Mouse (Mus musculus) myocyte (in vitro differentiated cells): Measurements from ENCODE around the gene Crebl2. TPM values are rescaled to one million over a fixed set of nuclear protein-coding genes. Genes with fewer than 3 reads are reported as not detected.
A peak's percentile ranks its signal among the peaks of the same experiment; 100 is the strongest.

Source experiments
- H3K27me3 ChIP-seq: one replicate; pipeline ENCODE4 v1.6.1; 2011; ENCODE audit not compliant: control insufficient read depth, insufficient read depth, insufficient read length
- H3K36me3 ChIP-seq: one replicate; pipeline ENCODE4 v1.6.1; 2011; ENCODE audit not compliant: control insufficient read depth, insufficient read depth
- H3K4me2 ChIP-seq: one replicate; pipeline ENCODE4 v1.6.1; 2011; ENCODE audit warnings: low read depth, control low read depth
- H3K4me3 ChIP-seq: one replicate; pipeline ENCODE4 v1.5.1; 2011; ENCODE audit warnings: mild to moderate bottlenecking, control low read depth, moderate library complexity
- H3K79me2 ChIP-seq: one replicate; pipeline ENCODE4 v1.6.1; 2011; ENCODE audit not compliant: control insufficient read depth, insufficient read depth
- H3ac ChIP-seq: one replicate; pipeline ENCODE4 v1.6.1; 2011; ENCODE audit not compliant: control insufficient read depth, insufficient read length
- CEBPB ChIP-seq: IDR thresholded peaks from 2 replicates; pipeline ENCODE4 v1.6.1; 2011; ENCODE audit warnings: mild to moderate bottlenecking, moderate library complexity; ENCODE audit not compliant: poor library complexity, insufficient read depth, severe bottlenecking
- E2F4 ChIP-seq: IDR thresholded peaks from one replicate; pipeline ENCODE4 v1.6.1; 2011; ENCODE audit warnings: mild to moderate bottlenecking, control low read depth, moderate library complexity; ENCODE audit not compliant: insufficient read depth
- MAX ChIP-seq: IDR thresholded peaks from one replicate; pipeline ENCODE4 v1.6.1; 2011; ENCODE audit warnings: low read depth, mild to moderate bottlenecking, control low read depth
- MYOD1 ChIP-seq, 3 experiments: IDR thresholded peaks; one replicate each; pipeline ENCODE4 v1.6.1; 2011; ENCODE audit warnings: control low read depth in 2 of 3, low read depth in 2 of 3, mild to moderate bottlenecking in 2 of 3, moderate library complexity in 1 of 3; ENCODE audit not compliant: insufficient read length in 2 of 3, control insufficient read depth in 1 of 3
- MYOG ChIP-seq, 3 experiments: IDR thresholded peaks; one replicate each; pipeline ENCODE4 v1.6.1; 2011; ENCODE audit warnings: control low read depth in 2 of 3, low read depth in 2 of 3, mild to moderate bottlenecking in 2 of 3; ENCODE audit not compliant: insufficient read length in 2 of 3, control insufficient read depth in 1 of 3, insufficient read depth in 1 of 3
- POLR2A ChIP-seq: IDR thresholded peaks from one replicate; pipeline ENCODE4 v1.6.1; 2011; ENCODE audit warnings: low read depth, mild to moderate bottlenecking, control low read depth, moderate library complexity; ENCODE audit not compliant: insufficient read length
- POLR2AphosphoS2 ChIP-seq: IDR thresholded peaks from one replicate; pipeline ENCODE4 v1.6.1; 2011; ENCODE audit warnings: low read depth, control low read depth; ENCODE audit not compliant: insufficient read length
- REST ChIP-seq: IDR thresholded peaks from one replicate; pipeline ENCODE4 v1.6.1; 2011; ENCODE audit warnings: mild to moderate bottlenecking, control low read depth, moderate library complexity; ENCODE audit not compliant: insufficient read depth, insufficient read length
- SRF ChIP-seq: IDR thresholded peaks from one replicate; pipeline ENCODE4 v1.6.1; 2011; ENCODE audit warnings: low read depth; ENCODE audit not compliant: control insufficient read depth, insufficient read length
- TCF12 ChIP-seq: IDR thresholded peaks from one replicate; pipeline ENCODE4 v1.6.1; 2011; ENCODE audit warnings: mild to moderate bottlenecking, control low read depth; ENCODE audit not compliant: poor library complexity, insufficient read depth, severe bottlenecking
- TCF3 ChIP-seq: IDR thresholded peaks from one replicate; pipeline ENCODE4 v1.6.1; 2011; ENCODE audit warnings: low read depth, control low read depth; ENCODE audit not compliant: insufficient read length
- USF1 ChIP-seq: IDR thresholded peaks from one replicate; pipeline ENCODE4 v1.6.1; 2011; ENCODE audit warnings: low read depth, mild to moderate bottlenecking, control low read depth, moderate library complexity
- polyA plus RNA-seq: library from polyadenylated mRNA; unstranded; fragments of >200 nt; fragmentation: generic; extraction: Trizol; gene quantifications from one replicate; pipeline ENCODE4 v1.2.1, GENCODE M21; 2012; ENCODE audit warnings: missing spikeins

Crebl2 gene
- polyA plus RNA-seq, 1 experiment = 1.5 TPM

GRCm38 (mm10) chr6:134863146-134863545, 33.2 kb downstream of the Crebl2 start:
- Histone ChIP-seq H3K36me3 (no peaks in the 10 kb centered on the region), H3K79me2 (no peaks in the 10 kb centered on the region), H3K4me2 (peak overlapping the region; percentile 72), H3K4me3 (no peak overlapping the region), H3K27me3 (no peaks in the 10 kb centered on the region), H3ac (no peak overlapping the region)
- TF ChIP-seq SRF (no peak), TCF3 (no peak), CEBPB (no peak), USF1 (no peak), TCF12 (no peak), E2F4 (no peak), MYOD1 (IDR thresholded peaks at IDR 0.05; ENCODE audit: control insufficient read depth in 1 of 3, insufficient read length in 2 of 3, low read depth in 2 of 3) (no peak), MAX (no peak), POLR2A (no peak), REST (no peak), POLR2AphosphoS2 (no peak), MYOG (IDR thresholded peaks at IDR 0.05; ENCODE audit: control insufficient read depth in 1 of 3, insufficient read depth in 1 of 3, insufficient read length in 2 of 3, low read depth in 2 of 3) (no peak)

- Histone ChIP-seq H3K4me2 (no peak overlapping the region), H3K4me3 (no peak overlapping the region), H3K79me2 (no peaks in the 10 kb centered on the region), H3ac (no peak overlapping the region), H3K27me3 (no peaks in the 10 kb centered on the region), H3K36me3 (no peaks in the 10 kb centered on the region)
- TF ChIP-seq POLR2A = no peak
- no peak for TF ChIP-seq MAX
- no peak for TF ChIP-seq SRF
- no peak for TF ChIP-seq USF1
- TF ChIP-seq TCF12 = no peak
- no peak for TF ChIP-seq MYOD1 (IDR thresholded peaks at IDR 0.05; ENCODE audit: control insufficient read depth in 1 of 3, insufficient read length in 2 of 3, low read depth in 2 of 3)
- TF ChIP-seq E2F4 = no peak
- no peak for TF ChIP-seq TCF3
- TF ChIP-seq REST = no peak
- no peak for TF ChIP-seq CEBPB
- no peak for TF ChIP-seq MYOG (IDR thresholded peaks at IDR 0.05; ENCODE audit: control insufficient read depth in 1 of 3, insufficient read depth in 1 of 3, insufficient read length in 2 of 3, low read depth in 2 of 3)
- no peak for TF ChIP-seq POLR2AphosphoS2
Measured at GRCm38 (mm10) chr6:134866113-134866512, 36.2 kb downstream of the Crebl2 start.

- Histone ChIP-seq H3ac (no peak overlapping the region), H3K79me2 (no peaks in the 10 kb centered on the region), H3K4me3 (no peak overlapping the region), H3K27me3 (no peaks in the 10 kb centered on the region), H3K36me3 (no peaks in the 10 kb centered on the region), H3K4me2 (no peak overlapping the region)
- TF ChIP-seq POLR2A = no peak
- no peak for TF ChIP-seq POLR2AphosphoS2
- TF ChIP-seq CEBPB = no peak
- TF ChIP-seq MYOG (IDR thresholded peaks at IDR 0.05; ENCODE audit: control insufficient read depth in 1 of 3, insufficient read depth in 1 of 3, insufficient read length in 2 of 3, low read depth in 2 of 3) = no peak
- no peak for TF ChIP-seq TCF3
- TF ChIP-seq TCF12 = no peak
- TF ChIP-seq REST = no peak
- no peak for TF ChIP-seq E2F4
- no peak for TF ChIP-seq MYOD1 (IDR thresholded peaks at IDR 0.05; ENCODE audit: control insufficient read depth in 1 of 3, insufficient read length in 2 of 3, low read depth in 2 of 3)
- no peak for TF ChIP-seq USF1
- no peak for TF ChIP-seq MAX
- no peak for TF ChIP-seq SRF
Measured at GRCm38 (mm10) chr6:134867325-134867724, 37.4 kb downstream of the Crebl2 start.

DNA sequence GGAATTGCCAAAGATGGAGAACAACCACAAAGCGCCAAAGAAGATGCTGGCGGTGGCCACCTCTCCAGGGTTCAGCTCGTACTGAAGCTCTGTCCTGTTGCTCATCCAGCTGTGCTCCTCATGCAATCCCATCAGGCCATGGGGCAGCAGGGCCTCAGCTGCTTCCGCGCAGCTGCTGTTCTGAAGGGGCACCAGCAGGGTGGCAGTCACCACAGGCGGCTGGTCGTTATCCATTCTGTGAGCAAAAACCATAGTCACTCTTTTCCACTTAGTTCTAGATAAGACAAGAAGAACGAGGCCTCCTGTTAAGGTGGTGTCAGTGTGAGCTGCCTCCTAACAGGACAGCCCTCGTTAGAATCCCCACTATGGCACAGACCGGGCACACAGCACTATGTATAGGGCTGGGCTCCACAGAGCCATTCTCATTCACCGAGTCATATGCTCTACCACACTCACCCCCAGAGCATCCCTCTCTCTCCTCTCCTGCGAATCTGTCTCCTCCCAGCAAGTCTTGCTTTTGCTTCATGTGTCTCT, 40.3 kb downstream of the Crebl2 start:
- Histone ChIP-seq H3K79me2 (no peaks in the 10 kb centered on the region), H3K4me2 (no peak overlapping the region), H3K4me3 (no peak overlapping the region), H3K27me3 (no peaks in the 10 kb centered on the region), H3ac (no peak overlapping the region), H3K36me3 (no peaks in the 10 kb centered on the region)
- TF ChIP-seq POLR2AphosphoS2 (no peak), TCF12 (no peak), CEBPB (no peak), REST (no peak), MYOG (IDR thresholded peaks at IDR 0.05; ENCODE audit: control insufficient read depth in 1 of 3, insufficient read depth in 1 of 3, insufficient read length in 2 of 3, low read depth in 2 of 3) (no peak), USF1 (no peak), TCF3 (no peak)

- Histone ChIP-seq H3K36me3 (no peaks in the 10 kb centered on the region), H3K27me3 (no peaks in the 10 kb centered on the region)
Measured at GRCm38 (mm10) chr6:134870887-134871286, 40.9 kb downstream of the Crebl2 start.

More at GRCm38 (mm10) chr6:134870887-134871286, 40.9 kb downstream of the Crebl2 start:
- Histone ChIP-seq H3K79me2 (no peaks in the 10 kb centered on the region), H3K4me2 (no peak overlapping the region), H3K4me3 (no peak overlapping the region), H3ac (no peak overlapping the region)
- TF ChIP-seq POLR2A = no peak
- TF ChIP-seq TCF12 = no peak
- TF ChIP-seq SRF = no peak
- TF ChIP-seq CEBPB = no peak
- TF ChIP-seq E2F4 = no peak
- no peak for TF ChIP-seq REST
- no peak for TF ChIP-seq MYOG (IDR thresholded peaks at IDR 0.05; ENCODE audit: control insufficient read depth in 1 of 3, insufficient read depth in 1 of 3, insufficient read length in 2 of 3, low read depth in 2 of 3)
- TF ChIP-seq TCF3 = no peak
- no peak for TF ChIP-seq USF1
